Mouse (Mus musculus): ENCODE results near the gene Zbtb46. TPM values are rescaled to one million over a fixed set of nuclear protein-coding genes. Genes with fewer than 3 reads are reported as not detected.

Gene Zbtb46
- polyA plus RNA-seq, 1 experiment: 4.8 TPM

DNA sequence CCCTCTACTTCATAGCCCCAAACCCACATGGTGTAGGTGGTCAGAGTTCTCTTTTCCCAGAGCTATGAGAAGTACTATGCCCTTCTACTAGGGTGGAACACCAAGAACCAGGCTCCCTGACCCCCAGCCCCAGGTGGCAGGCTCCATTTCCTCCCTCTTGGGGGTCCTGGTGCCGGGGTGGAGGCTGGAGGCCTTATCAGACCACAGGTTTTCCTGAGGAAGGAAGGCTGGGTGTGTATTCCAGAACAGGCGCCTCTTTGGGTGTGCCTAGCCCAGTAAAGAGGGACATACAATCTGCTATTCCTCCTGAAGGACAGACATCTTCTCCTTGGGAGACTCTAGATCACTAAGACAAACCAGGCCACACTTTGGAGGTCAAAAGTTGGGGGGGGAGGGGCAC lies 11.1 kb upstream of the Zbtb46 start:
- H3K4me3 ChIP-seq (ENCODE audit: control insufficient read depth, insufficient read depth, low read length): no peak overlapping the region
- no peak overlapping the region for H3K27ac ChIP-seq (ENCODE audit: control insufficient read depth, insufficient read depth, low read length)
- no peaks in the 10 kb centered on the region for H3K36me3 ChIP-seq (ENCODE audit: control insufficient read depth, insufficient read depth, low read length)
- no peaks in the 10 kb centered on the region for H3K27me3 ChIP-seq (ENCODE audit: control insufficient read depth, insufficient read depth, low read length)
- no peaks in the 10 kb centered on the region for H3K4me1 ChIP-seq (replicated peaks; ENCODE audit: control insufficient read depth, insufficient read depth, low read length)
- DNase-seq: no peak
- TF ChIP-seq POLR2A (IDR thresholded peaks at IDR 0.05; ENCODE audit: control insufficient read depth, extremely low read depth, insufficient read depth, low read length, poor library complexity) (no peak), CTCF (IDR thresholded peaks at IDR 0.05; ENCODE audit: borderline replicate concordance, control insufficient read depth, extremely low read depth, insufficient read depth, low read length, poor library complexity) (no peak)
- WGBS: 30% methylated on average over 2 of the region's 2 CpGs

GRCm38 (mm10) chr2:181465423-181465822 lies 6.2 kb upstream of the Zbtb46 start:
- TF ChIP-seq CTCF (IDR thresholded peaks at IDR 0.05; ENCODE audit: borderline replicate concordance, control insufficient read depth, extremely low read depth, insufficient read depth, low read length, poor library complexity) (no peak), POLR2A (IDR thresholded peaks at IDR 0.05; ENCODE audit: control insufficient read depth, extremely low read depth, insufficient read depth, low read length, poor library complexity) (no peak)
- H3K4me1 ChIP-seq (replicated peaks; ENCODE audit: control insufficient read depth, insufficient read depth, low read length): no peaks in the 10 kb centered on the region
- H3K4me3 ChIP-seq (ENCODE audit: control insufficient read depth, insufficient read depth, low read length): no peak overlapping the region
- H3K27me3 ChIP-seq (ENCODE audit: control insufficient read depth, insufficient read depth, low read length): peaks cover 5% of the 10 kb centered on the region; the same call in 1 of the 2 replicates
- no peaks in the 10 kb centered on the region for H3K36me3 ChIP-seq (ENCODE audit: control insufficient read depth, insufficient read depth, low read length)
- DNase-seq: no peak
- H3K27ac ChIP-seq (ENCODE audit: control insufficient read depth, insufficient read depth, low read length): no peak overlapping the region
- WGBS: 72% methylated on average over 3 of the region's 3 CpGs

DNA sequence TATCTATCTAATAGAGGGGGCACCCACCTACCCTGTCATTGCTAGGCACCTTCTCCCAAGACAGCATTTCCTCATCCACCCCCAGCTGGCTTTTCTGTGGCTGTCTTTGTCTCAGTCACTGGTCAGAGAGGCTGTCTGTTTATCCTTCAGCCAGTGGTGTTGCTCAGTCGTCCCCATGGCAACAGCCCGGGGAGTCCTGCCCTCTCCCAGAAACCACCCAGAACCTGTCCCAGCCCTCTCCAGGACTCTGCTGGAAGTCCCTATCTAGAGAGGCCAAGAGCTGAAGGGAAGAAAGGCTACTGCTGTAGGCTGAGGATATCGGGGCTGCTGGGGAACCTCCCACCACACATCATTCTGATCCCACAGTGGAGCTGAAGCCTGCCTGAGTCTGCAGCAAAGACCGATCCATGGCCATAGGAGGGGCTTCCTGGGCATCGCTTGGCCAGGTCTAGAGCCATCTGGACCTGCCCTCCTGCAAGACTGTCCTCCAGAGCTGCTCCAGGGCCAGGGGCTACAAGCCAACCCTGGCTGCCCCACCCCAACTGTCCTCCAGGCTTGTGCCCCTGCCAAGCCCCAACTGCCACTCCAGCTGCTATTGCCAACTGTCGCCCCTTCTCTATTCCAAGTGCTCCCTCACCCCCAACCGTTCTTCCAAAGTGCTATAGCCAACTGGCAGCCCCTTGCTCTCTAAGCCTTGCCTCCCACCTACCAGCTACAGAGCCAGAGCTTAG lies 3.9 kb upstream of the Zbtb46 start:
- TF ChIP-seq POLR2A (IDR thresholded peaks at IDR 0.05; ENCODE audit: control insufficient read depth, extremely low read depth, insufficient read depth, low read length, poor library complexity) (no peak), CTCF (IDR thresholded peaks at IDR 0.05; ENCODE audit: borderline replicate concordance, control insufficient read depth, extremely low read depth, insufficient read depth, low read length, poor library complexity) (no peak)
- Histone ChIP-seq H3K27ac (ENCODE audit: control insufficient read depth, insufficient read depth, low read length) (no peak overlapping the region), H3K36me3 (ENCODE audit: control insufficient read depth, insufficient read depth, low read length) (no peaks in the 10 kb centered on the region), H3K27me3 (ENCODE audit: control insufficient read depth, insufficient read depth, low read length) (peaks cover 22% of the 10 kb centered on the region), H3K4me1 (replicated peaks; ENCODE audit: control insufficient read depth, insufficient read depth, low read length) (peaks cover 11% of the 10 kb centered on the region), H3K4me3 (ENCODE audit: control insufficient read depth, insufficient read depth, low read length) (no peak overlapping the region)
- DNase-seq: no peak
- 65% methylated on average over 7 of the region's 7 CpGs for WGBS

DNA sequence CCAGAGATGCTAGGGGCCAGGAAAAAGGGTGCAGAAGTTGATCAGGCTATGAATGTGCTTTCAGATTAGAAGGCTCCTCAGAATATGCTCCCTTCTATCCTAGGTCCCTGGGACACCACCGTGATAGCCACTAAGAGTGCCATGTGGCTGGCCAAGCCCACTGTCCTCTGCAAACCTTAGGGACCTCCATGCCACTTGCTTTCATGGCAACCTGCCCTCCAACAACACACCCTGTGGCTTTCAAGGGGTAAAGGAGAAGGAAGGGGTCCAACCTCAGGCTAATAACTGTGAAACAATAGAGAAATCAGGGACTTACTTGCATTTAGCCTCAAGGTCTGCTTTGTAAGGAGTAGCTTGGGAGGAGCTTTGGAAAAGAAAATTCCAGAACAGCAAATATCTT lies 3.4 kb upstream of the Zbtb46 start:
- 93% methylated on average over 1 of the region's 1 CpGs for WGBS
- Histone ChIP-seq H3K27ac (ENCODE audit: control insufficient read depth, insufficient read depth, low read length) (no peak overlapping the region), H3K36me3 (ENCODE audit: control insufficient read depth, insufficient read depth, low read length) (no peaks in the 10 kb centered on the region), H3K4me1 (replicated peaks; ENCODE audit: control insufficient read depth, insufficient read depth, low read length) (peaks cover 11% of the 10 kb centered on the region), H3K4me3 (ENCODE audit: control insufficient read depth, insufficient read depth, low read length) (no peak overlapping the region), H3K27me3 (ENCODE audit: control insufficient read depth, insufficient read depth, low read length) (peaks cover 22% of the 10 kb centered on the region)
- no peak for DNase-seq
- no peak for TF ChIP-seq POLR2A (IDR thresholded peaks at IDR 0.05; ENCODE audit: control insufficient read depth, extremely low read depth, insufficient read depth, low read length, poor library complexity)

- Histone ChIP-seq H3K4me1 (replicated peaks; ENCODE audit: control insufficient read depth, insufficient read depth, low read length) (peaks cover 11% of the 10 kb centered on the region), H3K27me3 (ENCODE audit: control insufficient read depth, insufficient read depth, low read length) (peaks cover 22% of the 10 kb centered on the region), H3K4me3 (ENCODE audit: control insufficient read depth, insufficient read depth, low read length) (no peak overlapping the region), H3K27ac (ENCODE audit: control insufficient read depth, insufficient read depth, low read length) (no peak overlapping the region), H3K36me3 (ENCODE audit: control insufficient read depth, insufficient read depth, low read length) (no peaks in the 10 kb centered on the region)
- no peak for TF ChIP-seq CTCF (IDR thresholded peaks at IDR 0.05; ENCODE audit: borderline replicate concordance, control insufficient read depth, extremely low read depth, insufficient read depth, low read length, poor library complexity)
- TF ChIP-seq POLR2A (IDR thresholded peaks at IDR 0.05; ENCODE audit: control insufficient read depth, extremely low read depth, insufficient read depth, low read length, poor library complexity): no peak
- no peak for DNase-seq
- WGBS: 91% methylated on average over 1 of the region's 1 CpGs
These were observed 2.4 kb upstream of the Zbtb46 start for GRCm38 (mm10) chr2:181461536-181462100.

- WGBS: 10% methylated on average over 71 of the region's 71 CpGs
- H3K36me3 ChIP-seq (ENCODE audit: control insufficient read depth, insufficient read depth, low read length): no peaks in the 10 kb centered on the region
- DNase-seq: peak; percentile 5
- peaks cover 11% of the 10 kb centered on the region for H3K4me1 ChIP-seq (replicated peaks; ENCODE audit: control insufficient read depth, insufficient read depth, low read length)
- H3K27ac ChIP-seq (ENCODE audit: control insufficient read depth, insufficient read depth, low read length): no peak overlapping the region
- H3K27me3 ChIP-seq (ENCODE audit: control insufficient read depth, insufficient read depth, low read length): peaks cover 22% of the 10 kb centered on the region
- peak overlapping the region; percentile 47 for H3K4me3 ChIP-seq (ENCODE audit: control insufficient read depth, insufficient read depth, low read length)
- no peak for TF ChIP-seq POLR2A (IDR thresholded peaks at IDR 0.05; ENCODE audit: control insufficient read depth, extremely low read depth, insufficient read depth, low read length, poor library complexity)
- TF ChIP-seq CTCF (IDR thresholded peaks at IDR 0.05; ENCODE audit: borderline replicate concordance, control insufficient read depth, extremely low read depth, insufficient read depth, low read length, poor library complexity): no peak
These were observed 721 bp upstream of the Zbtb46 start for GRCm38 (mm10) chr2:181459673-181460621.

Measured in thymus, adult 2 months (tissue).